Mouse (Mus musculus): ENCODE measurements around the gene Vamp2. TPM values are rescaled to one million over a fixed set of nuclear protein-coding genes. Genes with fewer than 3 reads are reported as not detected.

Vamp2 gene
- polyA plus RNA-seq (2015; fragmentation: Nextera tagmentation; extraction: Ambion mirVana): 124 and 125 TPM in 2 replicates

GRCm38 (mm10) chr11:69088103-69088855 lies at the start of gene Vamp2:
Gene Vamp2, plus strand, starts transcription at chr11:69088490.

GRCm38 (mm10) chr11:69045531-69046394 lies 42.5 kb upstream of the Vamp2 start, which contains the start of gene Aurkb:
Gene Aurkb, plus strand, starts transcription at chr11:69045647.

GRCm38 (mm10) chr11:69059357-69059974 lies 28.8 kb upstream of the Vamp2 start, which contains the start of gene Borcs6:
Gene Borcs6, plus strand, starts transcription at chr11:69059717.

DNA sequence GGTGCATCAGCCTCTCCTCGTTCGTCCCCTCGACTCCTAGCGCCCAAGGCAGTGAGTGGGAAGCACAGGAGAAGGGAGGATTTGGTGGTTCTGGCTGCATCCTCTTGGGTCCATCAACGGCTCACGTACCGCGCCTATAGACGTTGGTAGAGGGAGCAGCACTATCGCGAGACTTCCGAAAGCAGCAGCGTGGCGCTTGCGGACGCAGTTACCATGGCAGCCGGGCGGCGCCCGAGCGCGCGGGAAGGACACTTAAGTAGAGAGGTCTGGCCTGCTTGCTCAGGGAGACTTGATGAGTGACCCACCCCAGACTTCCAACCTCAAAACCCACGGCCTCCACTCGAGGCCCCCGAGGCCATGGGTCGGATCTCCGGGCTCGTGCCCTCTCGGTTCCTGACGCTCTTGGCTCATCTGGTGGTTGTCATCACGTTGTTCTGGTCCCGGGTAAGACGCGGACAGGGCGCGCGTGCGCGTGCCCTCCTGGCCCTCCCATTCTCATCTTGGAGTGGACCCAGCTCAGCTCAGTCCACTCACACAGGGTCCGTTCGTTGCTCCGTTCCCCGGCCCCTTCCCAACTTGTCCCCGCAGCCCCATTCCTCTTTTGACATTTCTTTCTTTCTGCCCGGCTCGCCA lies 17.6 kb upstream of the Vamp2 start, which contains the start of gene Tmem107:
Gene Tmem107 (plus strand): TSS at position 217 of the 633 bp plus-strand sequence.

DNA sequence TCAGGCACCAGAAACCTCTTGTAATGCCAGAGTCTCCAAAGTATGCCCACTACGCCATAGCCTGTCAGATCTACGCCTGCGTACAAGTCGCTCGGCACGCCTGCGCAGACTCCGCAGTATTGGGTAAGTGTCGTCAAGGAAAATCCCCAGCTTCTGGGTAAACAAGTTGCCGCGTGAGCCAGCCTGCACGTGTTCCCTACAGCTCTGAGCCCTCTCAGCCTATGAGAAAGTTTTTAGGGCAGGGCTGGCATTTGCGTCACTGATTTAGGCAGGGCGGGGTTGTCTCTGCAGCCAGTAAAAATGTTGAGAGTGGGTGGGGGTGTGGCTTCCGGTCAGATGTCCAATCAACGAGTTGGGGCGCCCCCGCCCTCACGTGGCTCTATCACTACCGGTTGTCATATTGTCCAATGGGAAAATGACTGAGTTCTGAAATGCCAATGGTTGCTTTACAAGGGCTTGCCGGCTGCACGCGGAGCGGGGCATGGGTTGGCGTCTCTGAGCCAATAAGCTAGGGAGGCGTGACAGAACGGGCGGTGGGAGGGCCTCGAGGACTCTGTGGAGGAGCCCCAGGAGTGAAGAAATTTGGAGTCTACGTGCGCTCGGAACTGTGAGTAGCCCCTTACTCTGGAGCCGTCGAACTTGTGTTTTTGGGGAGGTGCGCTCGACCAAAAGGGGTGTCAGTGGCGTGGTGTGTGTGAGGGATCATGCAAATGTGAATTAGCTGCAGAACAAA lies 6.6 kb downstream of the Vamp2 start, which contains the start of gene Per1:
Gene Per1 (plus strand): TSS at position 521 of the 733 bp plus-strand sequence.

GRCm38 (mm10) chr11:69120221-69121000 lies 32.1 kb downstream of the Vamp2 start, which contains the start of gene Hes7:
Gene Hes7, plus strand, starts transcription at chr11:69120404.

DNA sequence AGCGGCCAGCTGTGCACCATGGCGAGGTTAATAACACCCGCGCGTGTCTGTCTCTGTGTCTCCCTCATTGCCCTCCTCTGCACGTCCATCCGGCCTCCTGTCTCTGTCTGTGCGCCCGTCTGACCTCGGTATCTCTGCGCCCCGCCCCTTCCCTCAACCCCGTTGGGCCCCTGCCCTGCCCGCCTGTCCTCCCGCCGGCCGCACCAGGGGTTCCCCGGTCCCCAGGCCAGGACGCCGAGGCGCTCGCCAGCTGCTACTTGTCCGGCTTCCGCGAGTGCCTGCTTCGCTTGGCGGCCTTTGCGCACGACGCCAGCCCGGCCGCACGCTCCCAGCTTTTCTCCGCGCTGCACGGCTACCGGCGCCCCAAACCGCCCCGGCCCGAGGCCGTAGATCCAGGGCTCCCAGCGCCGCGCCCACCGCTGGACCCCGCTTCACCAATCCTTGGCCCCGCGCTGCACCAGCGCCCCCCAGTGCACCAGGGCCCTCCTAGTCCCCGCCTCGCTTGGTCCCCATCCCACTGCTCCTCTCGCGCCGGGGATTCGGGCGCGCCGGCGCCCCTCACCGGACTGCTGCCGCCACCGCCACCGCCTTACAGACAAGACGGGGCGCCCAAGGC lies 34.2 kb downstream of the Vamp2 start, which contains the start of gene 9130213A22Rik:
Gene 9130213A22Rik (minus strand): TSS at position 254 of the 616 bp plus-strand sequence.

GRCm38 (mm10) chr11:69125852-69125918 lies 37.4 kb downstream of the Vamp2 start, which contains the start of gene Aloxe3:
Gene Aloxe3, plus strand, starts transcription at chr11:69125896.

Other genes starting within 250 kb of the Vamp2 start
- gene Ndel1, start 216.6 kb upstream of the Vamp2 start, polyA plus RNA-seq (2015; fragmentation: Nextera tagmentation; extraction: Ambion mirVana): 68.6 and 71.4 TPM in 2 replicates
- 0.22 TPM in 1 of 2 replicates, not detected in the other for gene Rnf222, start 199.9 kb upstream of the Vamp2 start, polyA plus RNA-seq (2015; fragmentation: Nextera tagmentation; extraction: Ambion mirVana)
- 1,250 and 2,091 TPM in 2 replicates for gene Rpl26, start 186.9 kb upstream of the Vamp2 start, polyA plus RNA-seq (2015; fragmentation: Nextera tagmentation; extraction: Ambion mirVana)
- gene Odf4, start 161.4 kb upstream of the Vamp2 start, polyA plus RNA-seq (2015; fragmentation: Nextera tagmentation; extraction: Ambion mirVana): 0.13 and 0.15 TPM in 2 replicates
- gene Arhgef15, start 131.0 kb upstream of the Vamp2 start, polyA plus RNA-seq (2015; fragmentation: Nextera tagmentation; extraction: Ambion mirVana): 7.0 and 8.7 TPM in 2 replicates
- gene Slc25a35, start 120.4 kb upstream of the Vamp2 start, polyA plus RNA-seq (2015; fragmentation: Nextera tagmentation; extraction: Ambion mirVana): 2.5 and 5.0 TPM in 2 replicates
- 24.9 and 32.6 TPM in 2 replicates for gene Rangrf, start 113.3 kb upstream of the Vamp2 start, polyA plus RNA-seq (2015; fragmentation: Nextera tagmentation; extraction: Ambion mirVana)
- gene Pfas, start 80.0 kb upstream of the Vamp2 start, polyA plus RNA-seq (2015; fragmentation: Nextera tagmentation; extraction: Ambion mirVana): 8.3 and 12.5 TPM in 2 replicates
- gene Ctc1, start 72.6 kb upstream of the Vamp2 start, polyA plus RNA-seq (2015; fragmentation: Nextera tagmentation; extraction: Ambion mirVana): 18.7 and 25.1 TPM in 2 replicates
- 23.5 and 29.1 TPM in 2 replicates for gene Aurkb, start 42.8 kb upstream of the Vamp2 start, polyA plus RNA-seq (2015; fragmentation: Nextera tagmentation; extraction: Ambion mirVana)
- 21.4 and 27.3 TPM in 2 replicates for gene Borcs6, start 28.8 kb upstream of the Vamp2 start, polyA plus RNA-seq (2015; fragmentation: Nextera tagmentation; extraction: Ambion mirVana)
- gene Tmem107, start 17.7 kb upstream of the Vamp2 start, polyA plus RNA-seq (2015; fragmentation: Nextera tagmentation; extraction: Ambion mirVana): 58.1 and 62.5 TPM in 2 replicates
- gene Per1, start 6.7 kb downstream of the Vamp2 start, polyA plus RNA-seq (2015; fragmentation: Nextera tagmentation; extraction: Ambion mirVana): 17.0 and 26.6 TPM in 2 replicates
- gene Hes7, start 31.9 kb downstream of the Vamp2 start, polyA plus RNA-seq (2015; fragmentation: Nextera tagmentation; extraction: Ambion mirVana): 0.35 and 0.50 TPM in 2 replicates
- 0.25 and 1.0 TPM in 2 replicates for gene 9130213A22Rik, start 34.1 kb downstream of the Vamp2 start, polyA plus RNA-seq (2015; fragmentation: Nextera tagmentation; extraction: Ambion mirVana)
- gene Aloxe3, start 37.4 kb downstream of the Vamp2 start, polyA plus RNA-seq (2015; fragmentation: Nextera tagmentation; extraction: Ambion mirVana): 1.1 and 2.0 TPM in 2 replicates
- gene Alox12b, start 68.5 kb downstream of the Vamp2 start, polyA plus RNA-seq (2015; fragmentation: Nextera tagmentation; extraction: Ambion mirVana): 0.77 TPM in 1 of 2 replicates, not detected in the other
- gene Alox8, start 109.4 kb downstream of the Vamp2 start, polyA plus RNA-seq (2015; fragmentation: Nextera tagmentation; extraction: Ambion mirVana): 0.08 TPM in 1 of 2 replicates, not detected in the other
- 0.20 and 0.26 TPM in 2 replicates for gene Gucy2e, start 148.5 kb downstream of the Vamp2 start, polyA plus RNA-seq (2015; fragmentation: Nextera tagmentation; extraction: Ambion mirVana)
- 6.9 and 7.3 TPM in 2 replicates for gene Cntrob, start 235.3 kb downstream of the Vamp2 start, polyA plus RNA-seq (2015; fragmentation: Nextera tagmentation; extraction: Ambion mirVana)
- gene Trappc1, start 235.5 kb downstream of the Vamp2 start, polyA plus RNA-seq (2015; fragmentation: Nextera tagmentation; extraction: Ambion mirVana): 156 and 165 TPM in 2 replicates
- 2.1 and 3.4 TPM in 2 replicates for gene Kcnab3, start 237.8 kb downstream of the Vamp2 start, polyA plus RNA-seq (2015; fragmentation: Nextera tagmentation; extraction: Ambion mirVana)

Data from adrenal gland, postnatal 0 days (tissue).